Mouse (Mus musculus): ENCODE results near the gene Wfikkn1. TPM values are rescaled to one million over a fixed set of nuclear protein-coding genes. Genes with fewer than 3 reads are reported as not detected.
A peak's percentile ranks its signal among the peaks of the same experiment; 100 is the strongest.

Gene Wfikkn1
- polyA plus RNA-seq, 1 experiment from 2014 or later = 1.1 TPM

- DNase-seq (ENCODE audit: low spot score, missing footprints) (no peak), ATAC-seq (ENCODE audit: low FRiP score) (no peak)
- no peak overlapping the region for H3K27ac ChIP-seq (ENCODE audit: low read depth, low read length)
- H3K4me2 ChIP-seq = no peak overlapping the region
- H3K36me3 ChIP-seq (ENCODE audit: control insufficient read depth, insufficient read depth, low read length) = no peaks in the 10 kb centered on the region
- H3K4me1 ChIP-seq (ENCODE audit: control insufficient read depth, insufficient read depth, low read length) = peaks cover 11% of the 10 kb centered on the region
- 88% methylated on average over 1 of the region's 1 CpGs for WGBS
- no peak overlapping the region for H3K4me3 ChIP-seq (ENCODE audit: low read depth, low read length)
- no peaks in the 10 kb centered on the region for H3K9me3 ChIP-seq (ENCODE audit: control insufficient read depth, low read length)
- no peaks in the 10 kb centered on the region for H3K27me3 ChIP-seq (ENCODE audit: control insufficient read depth, insufficient read depth, low read length)
- no peak overlapping the region for H3K9ac ChIP-seq (ENCODE audit: low read length)
Observed at GRCm38 (mm10) chr17:25913877-25914275, 33.2 kb upstream of the Wfikkn1 start.

GRCm38 (mm10) chr17:25913186-25913876 is 32.7 kb upstream of the Wfikkn1 start:
- DNase-seq (ENCODE audit: low spot score, missing footprints) (no peak), ATAC-seq (ENCODE audit: low FRiP score) (no peak)
- WGBS = 88% methylated on average over 14 of the region's 14 CpGs
- Histone ChIP-seq H3K27me3 (ENCODE audit: control insufficient read depth, insufficient read depth, low read length) (no peaks in the 10 kb centered on the region), H3K36me3 (ENCODE audit: control insufficient read depth, insufficient read depth, low read length) (no peaks in the 10 kb centered on the region), H3K4me1 (ENCODE audit: control insufficient read depth, insufficient read depth, low read length) (peaks cover 5% of the 10 kb centered on the region), H3K27ac (ENCODE audit: low read depth, low read length) (no peak overlapping the region), H3K4me2 (no peak overlapping the region), H3K4me3 (ENCODE audit: low read depth, low read length) (no peak overlapping the region), H3K9me3 (ENCODE audit: control insufficient read depth, low read length) (no peaks in the 10 kb centered on the region), H3K9ac (ENCODE audit: low read length) (no peak overlapping the region)

GRCm38 (mm10) chr17:25911816-25912215 is 31.2 kb upstream of the Wfikkn1 start:
- Histone ChIP-seq H3K9me3 (ENCODE audit: control insufficient read depth, low read length) (no peaks in the 10 kb centered on the region), H3K9ac (ENCODE audit: low read length) (no peak overlapping the region), H3K36me3 (ENCODE audit: control insufficient read depth, insufficient read depth, low read length) (no peaks in the 10 kb centered on the region), H3K4me3 (ENCODE audit: low read depth, low read length) (no peak overlapping the region), H3K27ac (ENCODE audit: low read depth, low read length) (no peak overlapping the region), H3K27me3 (ENCODE audit: control insufficient read depth, insufficient read depth, low read length) (no peaks in the 10 kb centered on the region), H3K4me2 (no peak overlapping the region), H3K4me1 (ENCODE audit: control insufficient read depth, insufficient read depth, low read length) (no peaks in the 10 kb centered on the region)
- DNase-seq (ENCODE audit: low spot score, missing footprints) = no peak
- WGBS = 93% methylated on average over 4 of the region's 4 CpGs
- ATAC-seq (ENCODE audit: low FRiP score) = no peak

GRCm38 (mm10) chr17:25907640-25908039 is 27.0 kb upstream of the Wfikkn1 start:
- Histone ChIP-seq H3K27ac (ENCODE audit: low read depth, low read length) (no peak overlapping the region), H3K9me3 (ENCODE audit: control insufficient read depth, low read length) (no peaks in the 10 kb centered on the region), H3K4me2 (no peak overlapping the region), H3K9ac (ENCODE audit: low read length) (no peak overlapping the region), H3K4me3 (ENCODE audit: low read depth, low read length) (no peak overlapping the region), H3K27me3 (ENCODE audit: control insufficient read depth, insufficient read depth, low read length) (no peaks in the 10 kb centered on the region), H3K36me3 (ENCODE audit: control insufficient read depth, insufficient read depth, low read length) (no peaks in the 10 kb centered on the region), H3K4me1 (ENCODE audit: control insufficient read depth, insufficient read depth, low read length) (no peaks in the 10 kb centered on the region)
- DNase-seq (ENCODE audit: low spot score, missing footprints) (no peak), ATAC-seq (ENCODE audit: low FRiP score) (no peak)
- WGBS = 82% methylated on average over 2 of the region's 2 CpGs

GRCm38 (mm10) chr17:25903061-25903460 is 22.4 kb upstream of the Wfikkn1 start:
- H3K4me3 ChIP-seq (ENCODE audit: low read depth, low read length) = no peak overlapping the region
- DNase-seq (ENCODE audit: low spot score, missing footprints) (no peak), ATAC-seq (ENCODE audit: low FRiP score) (no peak)
- 0 out of 2 replicates have a peak, but pooled peaks cover 3% of the 10 kb centered on the region for H3K36me3 ChIP-seq (ENCODE audit: control insufficient read depth, insufficient read depth, low read length)
- no peak overlapping the region for H3K4me2 ChIP-seq
- 89% methylated on average over 3 of the region's 3 CpGs for WGBS
- H3K27me3 ChIP-seq (ENCODE audit: control insufficient read depth, insufficient read depth, low read length) = no peaks in the 10 kb centered on the region
- H3K4me1 ChIP-seq (ENCODE audit: control insufficient read depth, insufficient read depth, low read length) = no peaks in the 10 kb centered on the region
- H3K9ac ChIP-seq (ENCODE audit: low read length) = no peak overlapping the region
- no peak overlapping the region for H3K27ac ChIP-seq (ENCODE audit: low read depth, low read length)
- no peaks in the 10 kb centered on the region for H3K9me3 ChIP-seq (ENCODE audit: control insufficient read depth, low read length)

- 0 out of 2 replicates have a peak, but pooled peaks cover 3% of the 10 kb centered on the region for H3K36me3 ChIP-seq (ENCODE audit: control insufficient read depth, insufficient read depth, low read length)
- DNase-seq (ENCODE audit: low spot score, missing footprints) = no peak
- H3K4me1 ChIP-seq (ENCODE audit: control insufficient read depth, insufficient read depth, low read length) = no peaks in the 10 kb centered on the region; the same call in 1 of the 2 replicates
- no peak overlapping the region for H3K9ac ChIP-seq (ENCODE audit: low read length)
- no peak for ATAC-seq (ENCODE audit: low FRiP score)
- no peak overlapping the region for H3K4me3 ChIP-seq (ENCODE audit: low read depth, low read length)
- H3K9me3 ChIP-seq (ENCODE audit: control insufficient read depth, low read length) = no peaks in the 10 kb centered on the region
- no peak overlapping the region for H3K27ac ChIP-seq (ENCODE audit: low read depth, low read length)
- no peak overlapping the region for H3K4me2 ChIP-seq
- H3K27me3 ChIP-seq (ENCODE audit: control insufficient read depth, insufficient read depth, low read length) = no peaks in the 10 kb centered on the region
- WGBS = 96% methylated on average over 1 of the region's 1 CpGs
Observed at GRCm38 (mm10) chr17:25900193-25900592, 19.5 kb upstream of the Wfikkn1 start.

GRCm38 (mm10) chr17:25895891-25896290 is 15.2 kb upstream of the Wfikkn1 start:
- H3K4me1 ChIP-seq (ENCODE audit: control insufficient read depth, insufficient read depth, low read length) = no peaks in the 10 kb centered on the region; the same call in 1 of the 2 replicates
- H3K27me3 ChIP-seq (ENCODE audit: control insufficient read depth, insufficient read depth, low read length) = no peaks in the 10 kb centered on the region
- ATAC-seq (ENCODE audit: low FRiP score) = no peak
- H3K9me3 ChIP-seq (ENCODE audit: control insufficient read depth, low read length) = no peaks in the 10 kb centered on the region
- H3K27ac ChIP-seq (ENCODE audit: low read depth, low read length) = no peak overlapping the region
- DNase-seq (ENCODE audit: low spot score, missing footprints) = no peak
- H3K36me3 ChIP-seq (ENCODE audit: control insufficient read depth, insufficient read depth, low read length) = 0 out of 2 replicates have a peak, but pooled peaks cover 3% of the 10 kb centered on the region
- H3K9ac ChIP-seq (ENCODE audit: low read length) = no peak overlapping the region
- H3K4me3 ChIP-seq (ENCODE audit: low read depth, low read length) = no peak overlapping the region
- no peak overlapping the region for H3K4me2 ChIP-seq
- 67% methylated on average over 12 of the region's 12 CpGs for WGBS

- no peaks in the 10 kb centered on the region; the same call in 1 of the 2 replicates for H3K4me1 ChIP-seq (ENCODE audit: control insufficient read depth, insufficient read depth, low read length)
- H3K27me3 ChIP-seq (ENCODE audit: control insufficient read depth, insufficient read depth, low read length) = no peaks in the 10 kb centered on the region
- no peak overlapping the region for H3K27ac ChIP-seq (ENCODE audit: low read depth, low read length)
- H3K9me3 ChIP-seq (ENCODE audit: control insufficient read depth, low read length) = no peaks in the 10 kb centered on the region
- DNase-seq (ENCODE audit: low spot score, missing footprints) (no peak), ATAC-seq (ENCODE audit: low FRiP score) (no peak)
- 0 out of 2 replicates have a peak, but pooled peaks cover 3% of the 10 kb centered on the region for H3K36me3 ChIP-seq (ENCODE audit: control insufficient read depth, insufficient read depth, low read length)
- 12% methylated on average over 2 of the region's 2 CpGs for WGBS
- no peak overlapping the region for H3K4me2 ChIP-seq
- no peak overlapping the region for H3K4me3 ChIP-seq (ENCODE audit: low read depth, low read length)
- H3K9ac ChIP-seq (ENCODE audit: low read length) = no peak overlapping the region
Observed at GRCm38 (mm10) chr17:25895415-25895814, 14.8 kb upstream of the Wfikkn1 start.

GRCm38 (mm10) chr17:25893975-25894617 is 13.4 kb upstream of the Wfikkn1 start:
- DNase-seq (ENCODE audit: low spot score, missing footprints) (no peak), ATAC-seq (ENCODE audit: low FRiP score) (peak; percentile 71)
- 25% methylated on average over 2 of the region's 2 CpGs for WGBS
- Histone ChIP-seq H3K36me3 (ENCODE audit: control insufficient read depth, insufficient read depth, low read length) (no peaks in the 10 kb centered on the region), H3K9ac (ENCODE audit: low read length) (no peak overlapping the region), H3K4me2 (no peak overlapping the region), H3K4me1 (ENCODE audit: control insufficient read depth, insufficient read depth, low read length) (no peaks in the 10 kb centered on the region; the same call in 1 of the 2 replicates), H3K27me3 (ENCODE audit: control insufficient read depth, insufficient read depth, low read length) (no peaks in the 10 kb centered on the region), H3K27ac (ENCODE audit: low read depth, low read length) (no peak overlapping the region), H3K9me3 (ENCODE audit: control insufficient read depth, low read length) (no peaks in the 10 kb centered on the region), H3K4me3 (ENCODE audit: low read depth, low read length) (no peak overlapping the region)
